In the genomic region with DNA sequence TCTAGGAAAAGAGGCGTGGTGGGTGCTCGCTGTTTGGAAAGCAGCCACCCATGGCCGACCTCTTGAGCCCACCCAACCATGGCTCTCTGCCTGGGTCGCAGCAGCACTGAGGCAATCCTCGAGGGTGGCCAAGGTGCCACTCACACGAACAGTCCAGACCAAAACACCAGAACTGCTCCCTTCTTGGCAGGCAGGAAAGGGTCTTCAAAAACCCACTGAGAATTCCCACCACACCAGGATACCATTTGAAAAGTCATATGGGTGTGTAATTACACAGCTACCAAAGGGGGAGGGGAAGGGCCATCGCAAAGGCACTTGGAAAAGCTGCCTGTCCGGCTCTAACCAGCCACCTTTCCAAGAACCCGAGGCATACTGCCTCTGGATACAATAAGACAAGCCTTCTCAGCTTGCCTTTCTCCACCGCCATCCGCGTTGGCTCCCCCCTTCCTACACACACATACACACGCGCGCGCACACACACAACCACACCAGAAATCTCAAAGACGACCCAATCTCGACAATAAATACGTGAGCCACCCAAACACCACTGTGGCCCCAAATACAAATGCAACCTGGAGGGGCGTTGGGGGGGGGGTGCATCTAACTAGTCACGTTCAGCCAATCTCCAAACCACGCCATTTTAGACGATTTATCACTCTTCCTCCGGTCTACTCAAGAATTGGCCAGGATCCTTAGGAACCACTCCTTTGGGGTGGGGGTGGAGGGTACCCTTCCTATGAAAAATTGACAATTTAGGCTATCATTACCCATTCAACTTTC, we compare ENCODE assay signal across 9 mouse cellular contexts. TPM values are rescaled to one million over a fixed set of nuclear protein-coding genes. Genes with fewer than 3 reads are reported as not detected.
DNase-seq lines count a peak whose midpoint lies in the region; ATAC-seq and TF ChIP-seq lines count a peak whose summit lies in the region.
"Had no signal": no experiment of that assay in that cellular context is flagged by ENCODE, and none has a peak within 500 bp of the region (broad histone marks: within the 10 kb centered on the region; RNA-seq: fewer than 3 reads in every experiment).

No protein-coding gene starts in this region.

- ATAC-seq in heart, embryonic 16.5 days (replicated peaks; ENCODE audit: extremely low read depth, insufficient read depth, low FRiP score): no peak
- no peak for ATAC-seq in liver, embryonic 14.5 days (ENCODE audit: insufficient read depth)
- ATAC-seq in neural tube, embryonic 14.5 days (ENCODE audit: low read depth): no peak

- H3K4me3 ChIP-seq in C2C12 (ENCODE audit: insufficient read depth, poor library complexity, severe bottlenecking): peak overlapping the region; percentile 94
- peak overlapping the region; percentile 86 for H3K4me3 ChIP-seq in forebrain, embryonic 10.5 days
- H3K4me3 ChIP-seq in heart, embryonic 16.5 days (ENCODE audit: low read length): peak overlapping the region; percentile 99
- peak overlapping the region; percentile 63 to 68 for H3K4me3 ChIP-seq in liver, embryonic 14.5 days (ENCODE audit: insufficient read depth in 1 of 2, low read depth in 2 of 2, low read length in 2 of 2)
- H3K4me3 ChIP-seq in neural tube, embryonic 14.5 days (ENCODE audit: low read depth, low read length): peak overlapping the region; percentile 84

- peaks cover 24% of the 10 kb centered on the region for H3K4me1 ChIP-seq in forebrain, embryonic 10.5 days
- H3K4me1 ChIP-seq in heart, embryonic 16.5 days (ENCODE audit: control insufficient read depth, insufficient read depth, low read length): peaks cover 6% of the 10 kb centered on the region
- peaks cover 0 to 4% of the 10 kb centered on the region in 2 experiments; a peak in 1 of 4 replicates for H3K4me1 ChIP-seq in liver, embryonic 14.5 days (replicated peaks; ENCODE audit: control insufficient read depth in 2 of 2, insufficient read depth in 2 of 2, low read length in 1 of 2)
- H3K4me1 ChIP-seq in neural tube, embryonic 14.5 days (ENCODE audit: control insufficient read depth, insufficient read depth, low read length): peaks cover 6% of the 10 kb centered on the region; the same call in 1 of the 2 replicates

- H3K9ac ChIP-seq in heart, embryonic 16.5 days (ENCODE audit: low read length): peak overlapping the region; percentile 99
- peak overlapping the region; percentile 64 for H3K9ac ChIP-seq in liver, embryonic 14.5 days (replicated peaks)
- H3K9ac ChIP-seq in neural tube, embryonic 14.5 days (replicated peaks; ENCODE audit: low read depth, low read length): peak overlapping the region; percentile 99

- TF ChIP-seq POLR2A in brain, embryonic 14.5 days (IDR thresholded peaks at IDR 0.05; ENCODE audit: borderline replicate concordance, extremely low read depth, insufficient read depth, insufficient read length, poor library complexity, severe bottlenecking): peak; percentile 19; the same call in 1 of the 2 replicates

- peaks cover 32% of the 10 kb centered on the region for H3K79me3 ChIP-seq in C2C12 (ENCODE audit: low read depth)

- peaks cover 21% of the 10 kb centered on the region for H3K36me3 ChIP-seq in C2C12 (ENCODE audit: control insufficient read depth, insufficient read depth)
- H3K36me3 ChIP-seq in forebrain, embryonic 10.5 days (replicated peaks): peaks cover 42% of the 10 kb centered on the region
- peaks cover 9% of the 10 kb centered on the region for H3K36me3 ChIP-seq in heart, embryonic 16.5 days (ENCODE audit: control insufficient read depth, insufficient read depth)
- no peaks in the 10 kb centered on the region for H3K36me3 ChIP-seq in liver, embryonic 14.5 days (replicated peaks; ENCODE audit: control insufficient read depth, insufficient read depth, low read depth)
- peaks cover 16% of the 10 kb centered on the region for H3K36me3 ChIP-seq in neural tube, embryonic 14.5 days (ENCODE audit: control insufficient read depth, insufficient read depth, low read length)

- H3K9me3 ChIP-seq in forebrain, embryonic 10.5 days: no peaks in the 10 kb centered on the region
- H3K9me3 ChIP-seq in heart, embryonic 16.5 days (replicated peaks; ENCODE audit: control insufficient read depth, low read length): no peaks in the 10 kb centered on the region
- no peaks in the 10 kb centered on the region for H3K9me3 ChIP-seq in liver, embryonic 14.5 days (ENCODE audit: control insufficient read depth, low read length)
- H3K9me3 ChIP-seq in neural tube, embryonic 14.5 days (ENCODE audit: control insufficient read depth, low read length): no peaks in the 10 kb centered on the region

- peaks cover 44% of the 10 kb centered on the region for H3K79me2 ChIP-seq in C2C12 (ENCODE audit: control insufficient read depth, insufficient read depth)

- H3ac ChIP-seq in C2C12 (ENCODE audit: control insufficient read depth, insufficient read length, low read depth): peak overlapping the region; percentile 87

- H3K27me3 ChIP-seq in C2C12 (ENCODE audit: control insufficient read depth, insufficient read depth, insufficient read length): no peaks in the 10 kb centered on the region
- no peaks in the 10 kb centered on the region for H3K27me3 ChIP-seq in forebrain, embryonic 10.5 days (ENCODE audit: poor library complexity, severe bottlenecking)
- no peaks in the 10 kb centered on the region for H3K27me3 ChIP-seq in heart, embryonic 16.5 days (ENCODE audit: control insufficient read depth, insufficient read depth, low read length)
- H3K27me3 ChIP-seq in liver, embryonic 14.5 days (ENCODE audit: control insufficient read depth, insufficient read depth, low read length): peaks cover 57% of the 10 kb centered on the region
- no peaks in the 10 kb centered on the region for H3K27me3 ChIP-seq in neural tube, embryonic 14.5 days (ENCODE audit: control insufficient read depth, insufficient read depth, low read length)
- H3K27me3 ChIP-seq: Patski had no signal

- no peak for TF ChIP-seq CTCF in C2C12 (IDR thresholded peaks at IDR 0.05; ENCODE audit: control insufficient read depth, insufficient read depth, insufficient read length)
- TF ChIP-seq CTCF in brain, embryonic 14.5 days (IDR thresholded peaks at IDR 0.05; ENCODE audit: borderline replicate concordance, extremely low read depth, insufficient read depth, insufficient read length): no peak
- no peak for TF ChIP-seq CTCF in liver, embryonic 14.5 days (IDR thresholded peaks at IDR 0.05; ENCODE audit: low read depth)

- peak overlapping the region; percentile 99 for H3K27ac ChIP-seq in forebrain, embryonic 10.5 days
- peak overlapping the region; percentile 98 for H3K27ac ChIP-seq in heart, embryonic 16.5 days (ENCODE audit: low read length)
- H3K27ac ChIP-seq in liver, embryonic 14.5 days: peak overlapping the region; percentile 39
- H3K27ac ChIP-seq in neural tube, embryonic 14.5 days (ENCODE audit: low read depth, low read length): peak overlapping the region; percentile 100

- WGBS in forebrain, embryonic 10.5 days: under 1% methylated on average over 24 of the region's 24 CpGs
- under 1% methylated on average over 24 of the region's 24 CpGs for WGBS in heart, embryonic 16.5 days
- under 1% methylated on average over 24 of the region's 24 CpGs for WGBS in liver, embryonic 14.5 days (ENCODE audit: insufficient replicate concordance)
- 0% methylated on average over 24 of the region's 24 CpGs for WGBS in neural tube, embryonic 14.5 days

- peak; percentile 87 for DNase-seq in brain, embryonic 14.5 days (ENCODE audit: low read depth)
- peak; percentile 74 for DNase-seq in forebrain, embryonic 10.5 days (ENCODE audit: extremely low spot score, low spot score)
- DNase-seq in kidney, postnatal 4 days: peak; percentile 73 to 82
- no peak for DNase-seq in liver, embryonic 14.5 days (ENCODE audit: low read depth in 3 of 3, low spot score in 3 of 3)
- DNase-seq in testis, postnatal 10 days (ENCODE audit: low spot score): peak; percentile 69

- no peak for TF ChIP-seq EP300 in liver, embryonic 14.5 days (IDR thresholded peaks at IDR 0.05; ENCODE audit: low read depth)

- peak overlapping the region; percentile 97 for H3K4me2 ChIP-seq in heart, embryonic 16.5 days (ENCODE audit: low read depth, low read length)
- H3K4me2 ChIP-seq in liver, embryonic 14.5 days (ENCODE audit: low read depth): peak overlapping the region; percentile 73
- H3K4me2 ChIP-seq in neural tube, embryonic 14.5 days (ENCODE audit: low read depth, low read length): no peak overlapping the region

TF ChIP-seq in C2C12, 6 proteins besides CTCF, POLR2A, EP300 and RAD21:
- TF ChIP-seq FOSL1 (IDR thresholded peaks at IDR 0.05; ENCODE audit: insufficient read depth, low read length, poor library complexity, severe bottlenecking): no peak

RNA-seq across cellular contexts. Expression of gene Marcks, which starts 1.0 kb away (rescaled TPM):
- 26.6 TPM for polyA plus RNA-seq in C2C12 (2012; fragmentation: generic; extraction: Trizol)
- 328 and 380 TPM in 2 replicates for polyA plus RNA-seq in brain, embryonic 14.5 days (2012; rRNA removed)
- polyA plus RNA-seq in forebrain, embryonic 10.5 days (2016; fragmentation: Nextera tagmentation; extraction: Ambion mirVana): 128 and 131 TPM in 2 replicates
- polyA plus RNA-seq in heart, embryonic 16.5 days (2015; fragmentation: Nextera tagmentation; extraction: Ambion mirVana): 37.6 and 42.2 TPM in 2 replicates
- 12.1 and 16.3 TPM in 2 replicates for polyA plus RNA-seq in liver, embryonic 14.5 days (2012; rRNA removed)
- polyA plus RNA-seq in liver, embryonic 14.5 days (2014; fragmentation: Nextera tagmentation; extraction: Ambion mirVana): 22.2 and 22.3 TPM in 2 replicates
- 303 and 307 TPM in 2 replicates for polyA plus RNA-seq in neural tube, embryonic 14.5 days (2014; fragmentation: Nextera tagmentation; extraction: Ambion mirVana)

Comparison
In these comparisons a context has a peak if more than half of its experiments do, and no peak if none do; other contexts are left out.
1. DNase-seq: peak in brain, embryonic 14.5 days (single experiment), forebrain, embryonic 10.5 days (single experiment), kidney, postnatal 4 days (2 of 2) and testis, postnatal 10 days (single experiment); none in liver, embryonic 14.5 days (0 of 3).
2. H3K27ac ChIP-seq: peak in every context shown above with its lines; median percentile 100 in neural tube, embryonic 14.5 days; 99 in forebrain, embryonic 10.5 days; 98 in heart, embryonic 16.5 days; 39 in liver, embryonic 14.5 days.
3. Peak in every context shown above with its lines, with median percentiles within 50 percentile points of each other: H3K4me3 ChIP-seq and H3K9ac ChIP-seq.